Mouse (Mus musculus) heart, adult 2 months (tissue): ENCODE results near the gene Fgg.

Source experiments
- CTCF ChIP-seq: fragments of 200-600 bp; IDR thresholded peaks from 2 replicates; pipeline ENCODE4 v1.8.1; 2022; ENCODE audit warnings: antibody characterized with exemption, mild to moderate bottlenecking, moderate library complexity
- EP300 ChIP-seq: fragments of 200-500 bp; IDR thresholded peaks from 2 replicates; pipeline ENCODE4 v1.6.1; 2011; ENCODE audit warnings: low read depth, low read length, control low read depth; ENCODE audit not compliant: insufficient read depth
- POLR2A ChIP-seq: fragments of 200-500 bp; IDR thresholded peaks from 2 replicates; pipeline ENCODE4 v1.6.1; 2011; ENCODE audit warnings: mild to moderate bottlenecking, low read depth, low read length, control low read depth; ENCODE audit not compliant: insufficient read depth

- TF ChIP-seq POLR2A (no peak), CTCF (no peak), EP300 (no peak)
These were observed 6.4 kb downstream of the Fgg start for GRCm38 (mm10) chr3:83013951-83014350.
